13 mouse cellular contexts compared by ENCODE assay signal in the genomic region with DNA sequence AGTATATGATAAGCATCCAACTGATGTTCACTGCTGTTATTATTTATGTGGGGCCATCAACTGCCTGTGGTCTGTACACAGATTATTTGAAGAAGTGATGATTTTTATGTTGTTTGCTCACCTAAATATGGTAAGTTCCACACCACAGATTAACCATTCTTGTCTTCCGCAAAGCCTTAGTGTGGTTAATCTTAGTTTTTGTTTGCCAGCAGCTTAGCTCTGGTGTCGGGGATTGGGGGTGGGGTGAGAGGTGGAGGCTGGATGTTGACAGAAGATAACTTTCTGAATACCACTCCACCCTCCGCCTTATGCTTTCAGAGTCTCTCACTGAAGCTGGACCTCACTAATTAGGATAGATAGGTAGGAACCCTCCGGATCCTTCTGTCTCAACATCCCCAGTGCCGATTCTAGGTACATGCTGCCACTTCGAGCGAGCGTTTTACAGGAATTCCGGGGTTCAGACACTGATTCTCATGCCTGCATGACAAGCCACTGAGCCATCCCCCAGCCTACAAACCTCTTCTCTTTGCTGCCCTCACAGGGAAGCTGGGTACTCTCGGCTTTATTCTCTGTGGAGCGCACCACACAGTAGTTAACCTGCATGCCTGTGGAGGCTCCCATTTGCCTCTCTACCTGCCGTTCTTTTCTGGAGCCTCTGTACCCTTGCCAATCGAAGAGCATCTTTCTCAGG.
DNase-seq lines count a peak whose midpoint lies in the region; ATAC-seq lines count a peak whose summit lies in the region.
"Had no signal": no experiment of that assay in that cellular context is flagged by ENCODE, and none has a peak within 500 bp of the region (broad histone marks: within the 10 kb centered on the region; RNA-seq: fewer than 3 reads in every experiment).

No protein-coding gene starts in this region.

- H3K4me2 ChIP-seq in heart, embryonic 12.5 days: peak overlapping the region; percentile 17
- H3K4me2 ChIP-seq in liver, embryonic 12.5 days: peak overlapping the region; percentile 81
- H3K4me2 ChIP-seq in stomach, embryonic 14.5 days (replicated peaks; ENCODE audit: low read depth, low read length): no peak overlapping the region
- H3K4me2 ChIP-seq: embryonic facial prominence, embryonic 12.5 days; lung, embryonic 14.5 days; midbrain, embryonic 12.5 days had no signal

- H3K4me1 ChIP-seq in heart, embryonic 12.5 days (replicated peaks): peaks cover 7% of the 10 kb centered on the region; the same call in 1 of the 2 replicates
- peaks cover 84% of the 10 kb centered on the region for H3K4me1 ChIP-seq in liver, embryonic 12.5 days
- no peaks in the 10 kb centered on the region for H3K4me1 ChIP-seq in stomach, embryonic 14.5 days (ENCODE audit: control insufficient read depth, insufficient read depth, low read length)
- H3K4me1 ChIP-seq: embryonic facial prominence, embryonic 12.5 days had no signal

- DNase-seq in heart, postnatal 4 days: no peak
- peak; percentile 79 for DNase-seq in T-cell, adult 2 months (ENCODE audit: low spot score)
- DNase-seq in gastrocnemius, postnatal 10 days: no peak
- no peak for DNase-seq in cerebellum, adult 18-20 months
- DNase-seq in left cerebral cortex, adult 9 months (ENCODE audit: low spot score in 2 of 2): no peak
- DNase-seq: heart, postnatal 14 days; kidney, adult 9 months; lung, embryonic 14.5 days had no signal

- ATAC-seq in heart, embryonic 12.5 days (ENCODE audit: insufficient number of reproducible peaks, low FRiP score): peak; percentile 93
- ATAC-seq in liver, embryonic 12.5 days: peak; percentile 95
- ATAC-seq in stomach, embryonic 14.5 days (ENCODE audit: insufficient number of reproducible peaks, insufficient read depth, low FRiP score, low read depth): peak; percentile 72; the same call in 1 of the 2 replicates

- no peaks in the 10 kb centered on the region for H3K36me3 ChIP-seq in heart, embryonic 12.5 days
- no peaks in the 10 kb centered on the region for H3K36me3 ChIP-seq in liver, embryonic 12.5 days
- H3K36me3 ChIP-seq in stomach, embryonic 14.5 days (ENCODE audit: control insufficient read depth, insufficient read depth, low read length): no peaks in the 10 kb centered on the region
- H3K36me3 ChIP-seq: embryonic facial prominence, embryonic 12.5 days; midbrain, embryonic 12.5 days had no signal

- no peaks in the 10 kb centered on the region for H3K27me3 ChIP-seq in heart, embryonic 12.5 days (replicated peaks)
- no peaks in the 10 kb centered on the region for H3K27me3 ChIP-seq in liver, embryonic 12.5 days (replicated peaks)
- no peaks in the 10 kb centered on the region for H3K27me3 ChIP-seq in stomach, embryonic 14.5 days (ENCODE audit: control insufficient read depth, insufficient read depth, low read length)
- H3K27me3 ChIP-seq: embryonic facial prominence, embryonic 12.5 days; midbrain, embryonic 12.5 days had no signal

- no peak overlapping the region for H3K4me3 ChIP-seq in heart, embryonic 12.5 days
- peak overlapping the region; percentile 52 for H3K4me3 ChIP-seq in liver, embryonic 12.5 days
- no peak overlapping the region for H3K4me3 ChIP-seq in stomach, embryonic 14.5 days (ENCODE audit: low read depth, low read length)
- H3K4me3 ChIP-seq: embryonic facial prominence, embryonic 12.5 days; midbrain, embryonic 12.5 days had no signal

- H3K9ac ChIP-seq in heart, embryonic 12.5 days: no peak overlapping the region
- peak overlapping the region; percentile 76 for H3K9ac ChIP-seq in liver, embryonic 12.5 days
- H3K9ac ChIP-seq in stomach, embryonic 14.5 days (replicated peaks; ENCODE audit: low read depth, low read length): no peak overlapping the region
- H3K9ac ChIP-seq: embryonic facial prominence, embryonic 12.5 days; lung, embryonic 14.5 days; midbrain, embryonic 12.5 days had no signal

- H3K9me3 ChIP-seq in heart, embryonic 12.5 days (replicated peaks): no peaks in the 10 kb centered on the region
- H3K9me3 ChIP-seq in liver, embryonic 12.5 days (replicated peaks): no peaks in the 10 kb centered on the region
- no peaks in the 10 kb centered on the region for H3K9me3 ChIP-seq in stomach, embryonic 14.5 days (ENCODE audit: control insufficient read depth, low read depth, low read length)
- H3K9me3 ChIP-seq: embryonic facial prominence, embryonic 12.5 days; midbrain, embryonic 12.5 days had no signal

- WGBS in heart, embryonic 12.5 days: 50% methylated on average over 13 of the region's 13 CpGs
- 25% methylated on average over 13 of the region's 13 CpGs for WGBS in liver, embryonic 12.5 days (ENCODE audit: insufficient replicate concordance)
- WGBS in stomach, embryonic 14.5 days: 60% methylated on average over 13 of the region's 13 CpGs

- peak overlapping the region; percentile 57; the same call in 1 of the 2 replicates for H3K27ac ChIP-seq in heart, embryonic 12.5 days (ENCODE audit: poor library complexity, severe bottlenecking)
- peak overlapping the region; percentile 100 for H3K27ac ChIP-seq in liver, embryonic 12.5 days
- no peak overlapping the region for H3K27ac ChIP-seq in stomach, embryonic 14.5 days (ENCODE audit: low read length)
- H3K27ac ChIP-seq: embryonic facial prominence, embryonic 12.5 days; midbrain, embryonic 12.5 days had no signal
